Mouse (Mus musculus): ENCODE measurements around the gene Vdr.

DNA sequence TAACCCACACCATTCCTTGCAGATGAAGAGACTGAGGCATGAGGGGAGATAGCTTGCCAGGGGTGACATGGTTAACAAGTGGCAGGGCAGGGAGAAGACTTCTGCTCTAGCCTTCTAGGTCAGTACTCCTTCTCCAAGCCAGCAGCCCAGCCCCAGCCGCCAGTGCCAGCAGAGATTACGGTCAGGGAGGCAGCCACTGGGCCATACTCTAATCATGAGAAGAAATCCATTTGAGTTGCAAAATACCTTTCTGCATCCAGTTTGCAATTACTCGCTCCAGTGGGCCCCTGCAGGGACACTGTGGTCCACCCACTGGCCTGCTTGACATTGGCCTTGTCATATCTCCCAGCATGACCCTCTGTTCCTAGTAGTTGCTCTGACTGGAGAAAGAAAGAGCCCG is 72.0 kb downstream of the Vdr start:
- TF ChIP-seq CTCF (IDR thresholded peaks at IDR 0.05; ENCODE audit: low read depth, low read length) (no peak), POLR2A (IDR thresholded peaks at IDR 0.05; ENCODE audit: extremely low read depth, insufficient read depth, low read length) (no peak)
